Mouse (Mus musculus): ENCODE data around the gene Rasl11b. TPM values are rescaled to one million over a fixed set of nuclear protein-coding genes. Genes with fewer than 3 reads are reported as not detected.

The Rasl11b gene
- polyA plus RNA-seq, 1 experiment = 8.0 TPM

DNA sequence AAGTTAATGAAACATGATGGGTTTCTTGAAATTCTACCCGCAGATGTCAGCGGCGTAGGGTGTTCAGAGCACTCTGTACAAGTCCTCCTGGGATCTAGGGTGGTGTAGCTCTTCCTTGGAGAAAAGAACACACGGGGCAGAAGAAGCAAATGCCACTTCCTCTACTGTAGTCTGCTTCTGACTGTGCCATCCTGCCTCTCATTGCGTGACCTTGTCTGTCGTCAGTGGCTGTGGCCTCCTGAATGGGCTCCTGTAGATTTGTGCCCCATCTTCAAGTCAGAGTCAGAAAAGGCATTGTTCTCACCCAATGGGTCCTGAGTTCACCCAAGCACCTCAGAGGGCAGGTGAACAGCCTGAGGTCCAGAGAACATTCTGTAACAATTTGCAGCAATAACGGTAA lies 30.5 kb upstream of the Rasl11b start:
- Histone ChIP-seq H3K4me1 (ENCODE audit: control insufficient read depth, insufficient read depth, low read length) (no peaks in the 10 kb centered on the region), H3K9me3 (replicated peaks; ENCODE audit: control insufficient read depth, insufficient read depth, low read length, poor library complexity, severe bottlenecking) (no peaks in the 10 kb centered on the region), H3K4me3 (ENCODE audit: low read depth, low read length) (no peak overlapping the region), H3K27ac (ENCODE audit: insufficient read depth, low read length) (no peak overlapping the region), H3K9ac (ENCODE audit: low read depth, poor library complexity, severe bottlenecking) (no peak overlapping the region), H3K36me3 (ENCODE audit: control insufficient read depth, insufficient read depth, low read length, poor library complexity, severe bottlenecking) (no peaks in the 10 kb centered on the region), H3K27me3 (ENCODE audit: control insufficient read depth, insufficient read depth, low read length, poor library complexity, severe bottlenecking) (no peaks in the 10 kb centered on the region)
- no peak for TF ChIP-seq EP300 (IDR thresholded peaks at IDR 0.05; ENCODE audit: insufficient read depth, low read depth, low read length)
- no peak for TF ChIP-seq POLR2A (IDR thresholded peaks at IDR 0.05; ENCODE audit: insufficient read depth, low read length)
- TF ChIP-seq CTCF (IDR thresholded peaks at IDR 0.05; ENCODE audit: low read depth, low read length) = no peak

DNA sequence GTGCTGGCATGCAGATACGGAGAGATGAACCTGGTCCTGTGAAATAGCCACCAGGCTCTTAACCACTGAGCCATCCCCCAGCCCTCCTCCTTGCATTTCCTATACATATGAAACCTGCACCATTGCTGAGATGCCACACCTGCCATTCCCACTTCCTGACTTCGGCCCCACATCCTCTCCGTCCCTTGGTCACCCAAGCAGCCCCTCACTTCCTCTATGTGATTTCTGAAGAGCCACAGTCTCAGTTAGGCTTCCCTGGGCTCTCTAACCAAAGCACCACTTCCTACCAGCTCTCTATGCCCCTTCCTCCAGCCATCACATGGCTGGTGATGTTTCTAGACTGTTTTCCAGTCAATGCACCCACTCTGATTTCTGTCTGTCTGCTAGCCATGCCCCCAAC lies 28.4 kb upstream of the Rasl11b start:
- no peaks in the 10 kb centered on the region for H3K27me3 ChIP-seq (ENCODE audit: control insufficient read depth, insufficient read depth, low read length, poor library complexity, severe bottlenecking)
- no peak for TF ChIP-seq EP300 (IDR thresholded peaks at IDR 0.05; ENCODE audit: insufficient read depth, low read depth, low read length)
- no peak for TF ChIP-seq CTCF (IDR thresholded peaks at IDR 0.05; ENCODE audit: low read depth, low read length)
- TF ChIP-seq POLR2A (IDR thresholded peaks at IDR 0.05; ENCODE audit: insufficient read depth, low read length) = no peak
- H3K36me3 ChIP-seq (ENCODE audit: control insufficient read depth, insufficient read depth, low read length, poor library complexity, severe bottlenecking) = no peaks in the 10 kb centered on the region
- no peaks in the 10 kb centered on the region for H3K9me3 ChIP-seq (replicated peaks; ENCODE audit: control insufficient read depth, insufficient read depth, low read length, poor library complexity, severe bottlenecking)
- H3K4me1 ChIP-seq (ENCODE audit: control insufficient read depth, insufficient read depth, low read length) = no peaks in the 10 kb centered on the region
- H3K27ac ChIP-seq (ENCODE audit: insufficient read depth, low read length) = no peak overlapping the region
- H3K4me3 ChIP-seq (ENCODE audit: low read depth, low read length) = no peak overlapping the region
- no peak overlapping the region for H3K9ac ChIP-seq (ENCODE audit: low read depth, poor library complexity, severe bottlenecking)

DNA sequence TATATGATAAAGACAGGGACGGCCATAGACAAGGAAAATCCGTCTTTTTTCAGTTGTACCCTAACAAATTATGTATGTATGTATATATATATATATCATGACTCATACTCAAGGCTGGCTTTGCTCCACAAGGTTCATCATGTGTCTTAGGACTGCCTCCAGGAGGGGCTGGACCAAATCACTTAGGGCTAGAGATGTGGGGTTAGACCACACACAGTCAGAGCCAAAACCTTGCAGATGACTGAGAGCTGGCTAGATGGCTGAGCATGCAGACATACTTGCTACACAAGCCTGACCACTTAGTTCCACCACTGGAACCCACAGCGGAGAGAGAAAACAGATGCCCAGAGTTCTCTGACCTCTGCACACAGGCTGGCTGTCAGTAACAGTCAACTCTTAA lies 27.0 kb upstream of the Rasl11b start:
- no peaks in the 10 kb centered on the region for H3K36me3 ChIP-seq (ENCODE audit: control insufficient read depth, insufficient read depth, low read length, poor library complexity, severe bottlenecking)
- no peak overlapping the region for H3K9ac ChIP-seq (ENCODE audit: low read depth, poor library complexity, severe bottlenecking)
- no peaks in the 10 kb centered on the region for H3K9me3 ChIP-seq (replicated peaks; ENCODE audit: control insufficient read depth, insufficient read depth, low read length, poor library complexity, severe bottlenecking)
- TF ChIP-seq EP300 (IDR thresholded peaks at IDR 0.05; ENCODE audit: insufficient read depth, low read depth, low read length) = no peak
- no peak for TF ChIP-seq POLR2A (IDR thresholded peaks at IDR 0.05; ENCODE audit: insufficient read depth, low read length)
- no peak for TF ChIP-seq CTCF (IDR thresholded peaks at IDR 0.05; ENCODE audit: low read depth, low read length)
- no peaks in the 10 kb centered on the region for H3K4me1 ChIP-seq (ENCODE audit: control insufficient read depth, insufficient read depth, low read length)
- H3K4me3 ChIP-seq (ENCODE audit: low read depth, low read length) = no peak overlapping the region
- H3K27me3 ChIP-seq (ENCODE audit: control insufficient read depth, insufficient read depth, low read length, poor library complexity, severe bottlenecking) = no peaks in the 10 kb centered on the region
- no peak overlapping the region for H3K27ac ChIP-seq (ENCODE audit: insufficient read depth, low read length)

DNA sequence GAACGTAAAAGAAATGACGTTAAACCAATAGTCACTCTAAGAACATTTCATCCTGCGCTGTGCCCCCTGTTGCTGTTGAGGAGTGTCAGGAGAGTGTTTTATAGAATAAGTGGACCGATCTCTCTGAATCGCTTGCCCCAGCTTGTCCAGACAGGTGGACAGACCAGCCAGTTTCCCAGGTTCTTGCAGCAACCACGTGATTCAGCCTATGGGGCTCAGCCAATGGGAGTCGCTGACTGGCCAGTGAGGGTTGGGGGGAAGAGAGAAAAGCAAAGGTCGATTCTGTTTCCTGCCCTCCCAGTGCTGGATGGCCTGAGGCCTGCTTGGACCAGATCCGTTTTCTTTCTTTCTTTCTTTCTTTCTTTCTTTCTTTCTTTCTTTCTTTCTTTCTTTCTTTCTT lies 23.3 kb upstream of the Rasl11b start:
- Histone ChIP-seq H3K9ac (ENCODE audit: low read depth, poor library complexity, severe bottlenecking) (no peak overlapping the region), H3K4me3 (ENCODE audit: low read depth, low read length) (no peak overlapping the region), H3K36me3 (ENCODE audit: control insufficient read depth, insufficient read depth, low read length, poor library complexity, severe bottlenecking) (no peaks in the 10 kb centered on the region), H3K27ac (ENCODE audit: insufficient read depth, low read length) (no peak overlapping the region), H3K27me3 (ENCODE audit: control insufficient read depth, insufficient read depth, low read length, poor library complexity, severe bottlenecking) (no peaks in the 10 kb centered on the region), H3K4me1 (ENCODE audit: control insufficient read depth, insufficient read depth, low read length) (no peaks in the 10 kb centered on the region), H3K9me3 (replicated peaks; ENCODE audit: control insufficient read depth, insufficient read depth, low read length, poor library complexity, severe bottlenecking) (no peaks in the 10 kb centered on the region)
- TF ChIP-seq POLR2A (IDR thresholded peaks at IDR 0.05; ENCODE audit: insufficient read depth, low read length) = no peak

DNA sequence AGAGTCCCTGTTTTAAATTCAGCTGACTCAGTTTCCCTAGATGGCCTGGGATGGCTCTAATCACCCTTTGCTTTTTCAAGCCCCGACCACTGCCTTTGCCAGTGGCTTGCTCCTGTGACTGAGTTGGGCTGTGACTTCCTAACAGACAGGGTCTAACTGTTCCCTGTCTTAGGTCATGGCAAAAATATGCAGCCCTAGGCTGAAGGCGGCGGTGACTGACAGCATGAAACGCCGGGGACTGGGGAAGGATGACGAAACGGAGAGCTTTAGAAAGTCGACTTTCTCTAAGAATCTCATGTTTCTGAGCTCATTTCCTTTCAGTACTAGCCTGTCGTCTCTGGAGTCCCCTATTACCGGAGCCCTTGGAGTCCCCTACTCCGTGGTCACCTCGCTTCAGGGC lies 22.9 kb upstream of the Rasl11b start:
- no peak overlapping the region for H3K9ac ChIP-seq (ENCODE audit: low read depth, poor library complexity, severe bottlenecking)
- H3K27me3 ChIP-seq (ENCODE audit: control insufficient read depth, insufficient read depth, low read length, poor library complexity, severe bottlenecking) = no peaks in the 10 kb centered on the region
- no peaks in the 10 kb centered on the region for H3K4me1 ChIP-seq (ENCODE audit: control insufficient read depth, insufficient read depth, low read length)
- TF ChIP-seq CTCF (IDR thresholded peaks at IDR 0.05; ENCODE audit: low read depth, low read length) = no peak
- TF ChIP-seq POLR2A (IDR thresholded peaks at IDR 0.05; ENCODE audit: insufficient read depth, low read length) = no peak
- TF ChIP-seq EP300 (IDR thresholded peaks at IDR 0.05; ENCODE audit: insufficient read depth, low read depth, low read length) = no peak
- H3K27ac ChIP-seq (ENCODE audit: insufficient read depth, low read length) = no peak overlapping the region
- no peak overlapping the region for H3K4me3 ChIP-seq (ENCODE audit: low read depth, low read length)
- H3K36me3 ChIP-seq (ENCODE audit: control insufficient read depth, insufficient read depth, low read length, poor library complexity, severe bottlenecking) = no peaks in the 10 kb centered on the region
- H3K9me3 ChIP-seq (replicated peaks; ENCODE audit: control insufficient read depth, insufficient read depth, low read length, poor library complexity, severe bottlenecking) = no peaks in the 10 kb centered on the region

DNA sequence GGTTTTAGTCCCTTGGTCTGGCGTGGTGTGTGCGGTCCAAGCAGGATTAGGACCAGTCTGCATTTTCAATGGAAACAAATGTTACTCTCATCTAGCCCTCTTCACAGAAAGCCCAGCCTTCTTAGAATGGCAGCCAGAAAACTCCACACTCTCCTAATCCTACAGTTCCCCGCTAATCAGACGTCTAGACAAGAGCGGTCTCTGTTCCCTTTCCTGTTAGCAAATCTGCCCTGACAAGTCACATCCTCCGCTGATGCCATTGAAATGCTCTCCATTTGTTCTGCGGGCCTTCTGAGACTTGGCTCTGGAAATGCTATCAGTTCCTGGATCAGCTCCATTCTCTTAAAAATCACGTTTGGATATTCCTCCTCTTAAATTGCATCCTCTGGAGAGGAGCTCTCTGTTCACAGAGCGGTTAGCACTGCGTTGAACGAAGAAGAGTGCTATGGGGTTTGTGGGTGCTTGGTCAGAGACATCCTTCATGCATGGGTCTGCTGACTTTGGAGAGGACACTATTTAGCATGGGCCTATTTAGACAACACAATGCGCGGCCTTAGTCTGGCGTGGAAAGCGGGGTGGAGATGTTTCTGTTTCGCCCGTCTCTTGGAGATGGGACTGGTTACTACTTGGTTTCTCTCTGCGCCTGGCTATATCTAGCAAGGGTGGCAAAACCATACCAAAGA lies 21.8 kb upstream of the Rasl11b start:
- Histone ChIP-seq H3K9ac (ENCODE audit: low read depth, poor library complexity, severe bottlenecking) (no peak overlapping the region), H3K27me3 (ENCODE audit: control insufficient read depth, insufficient read depth, low read length, poor library complexity, severe bottlenecking) (no peaks in the 10 kb centered on the region), H3K4me3 (ENCODE audit: low read depth, low read length) (no peak overlapping the region), H3K36me3 (ENCODE audit: control insufficient read depth, insufficient read depth, low read length, poor library complexity, severe bottlenecking) (no peaks in the 10 kb centered on the region), H3K27ac (ENCODE audit: insufficient read depth, low read length) (no peak overlapping the region), H3K4me1 (ENCODE audit: control insufficient read depth, insufficient read depth, low read length) (no peaks in the 10 kb centered on the region), H3K9me3 (replicated peaks; ENCODE audit: control insufficient read depth, insufficient read depth, low read length, poor library complexity, severe bottlenecking) (no peaks in the 10 kb centered on the region)
- TF ChIP-seq POLR2A (IDR thresholded peaks at IDR 0.05; ENCODE audit: insufficient read depth, low read length) = no peak
- no peak for TF ChIP-seq CTCF (IDR thresholded peaks at IDR 0.05; ENCODE audit: low read depth, low read length)
- no peak for TF ChIP-seq EP300 (IDR thresholded peaks at IDR 0.05; ENCODE audit: insufficient read depth, low read depth, low read length)
